ENCODE assay signal across 26 mouse cellular contexts in genomic region chr7:74061076-74061475, GRCm38 (mm10). TPM values are rescaled to one million over a fixed set of nuclear protein-coding genes. Genes with fewer than 3 reads are reported as not detected.
DNase-seq lines count a peak whose midpoint lies in the region; ATAC-seq and TF ChIP-seq lines count a peak whose summit lies in the region.
"Had no signal": no experiment of that assay in that cellular context is flagged by ENCODE, and none has a peak within 500 bp of the region (broad histone marks: within the 10 kb centered on the region; RNA-seq: fewer than 3 reads in every experiment).

No protein-coding gene starts in this region.

- H3K4me2 ChIP-seq in kidney, embryonic 15.5 days = no peak overlapping the region
- H3K4me2 ChIP-seq in intestine, embryonic 15.5 days (replicated peaks) = no peak overlapping the region
- H3K4me2 ChIP-seq: embryonic facial prominence, embryonic 13.5 days; forebrain, embryonic 15.5 days; heart, embryonic 12.5 days; hindbrain, embryonic 13.5 days; liver, embryonic 12.5 days; midbrain, embryonic 12.5 days; neural tube, embryonic 12.5 days had no signal

- no peak for ATAC-seq in kidney, embryonic 15.5 days (replicated peaks; ENCODE audit: low FRiP score)
- ATAC-seq in intestine, embryonic 15.5 days = no peak
- ATAC-seq: forebrain, embryonic 15.5 days; intestine, postnatal 0 days; liver, embryonic 12.5 days; liver, postnatal 0 days had no signal

- peaks cover 31% of the 10 kb centered on the region for H3K4me1 ChIP-seq in kidney, embryonic 15.5 days
- H3K4me1 ChIP-seq in kidney, adult 2 months (ENCODE audit: control insufficient read depth, insufficient read depth, low read length) = no peaks in the 10 kb centered on the region
- H3K4me1 ChIP-seq in lung, adult 2 months (ENCODE audit: control insufficient read depth, insufficient read depth, low read length) = peaks cover 6% of the 10 kb centered on the region
- no peaks in the 10 kb centered on the region for H3K4me1 ChIP-seq in intestine, embryonic 15.5 days (replicated peaks)
- H3K4me1 ChIP-seq: forebrain, embryonic 15.5 days; heart, embryonic 12.5 days; liver, embryonic 12.5 days; megakaryocyte, embryonic 14.5 days; midbrain, embryonic 12.5 days; neural tube, embryonic 12.5 days had no signal

- no peak for TF ChIP-seq POLR2A in kidney, adult 2 months (IDR thresholded peaks at IDR 0.05; ENCODE audit: low read depth, low read length)
- TF ChIP-seq POLR2A in lung, adult 2 months (IDR thresholded peaks at IDR 0.05; ENCODE audit: borderline replicate concordance, extremely low read depth, low read depth, low read length) = no peak

- no peak for DNase-seq in kidney, adult 2 months
- peak; percentile 11 to 37 for DNase-seq in lung, adult 18-20 months
- DNase-seq in lung, adult 2 months = no peak
- peak; percentile 30 for DNase-seq in lung, postnatal 14 days
- DNase-seq in urinary bladder, postnatal 25 days (ENCODE audit: low spot score) = no peak
- DNase-seq: adrenal gland, adult 8-10 months; cerebellum, adult 2 months; layer of hippocampus, postnatal 36 days; liver, postnatal 0 days; right cerebral cortex, adult 18-20 months; spleen, adult 18-20 months; thymus, postnatal 4 days had no signal

- peak overlapping the region; percentile 37; the same call in 1 of the 2 replicates for H3K27ac ChIP-seq in kidney, embryonic 15.5 days
- no peak overlapping the region for H3K27ac ChIP-seq in kidney, adult 2 months (ENCODE audit: insufficient read depth, low read depth, low read length)
- no peak overlapping the region for H3K27ac ChIP-seq in intestine, embryonic 15.5 days
- H3K27ac ChIP-seq: embryonic facial prominence, embryonic 13.5 days; forebrain, embryonic 10.5 days; forebrain, embryonic 15.5 days; hindbrain, embryonic 13.5 days; liver, embryonic 12.5 days; midbrain, embryonic 12.5 days; neural tube, embryonic 12.5 days had no signal

- TF ChIP-seq CTCF in kidney, adult 2 months (conservative IDR thresholded peaks at IDR 0.05; ENCODE audit: insufficient read depth, insufficient read length, low read depth, low read length) = no peak
- TF ChIP-seq CTCF in lung, adult 2 months (IDR thresholded peaks at IDR 0.05; ENCODE audit: insufficient read depth, low read length) = no peak

- no peaks in the 10 kb centered on the region for H3K27me3 ChIP-seq in kidney, embryonic 15.5 days
- H3K27me3 ChIP-seq in kidney, adult 2 months (replicated peaks; ENCODE audit: control insufficient read depth, insufficient read depth, low read length) = no peaks in the 10 kb centered on the region
- H3K27me3 ChIP-seq in intestine, embryonic 15.5 days (replicated peaks) = no peaks in the 10 kb centered on the region
- H3K27me3 ChIP-seq: embryonic facial prominence, embryonic 13.5 days; forebrain, embryonic 15.5 days; heart, embryonic 12.5 days; hindbrain, embryonic 13.5 days; liver, embryonic 12.5 days; megakaryocyte, embryonic 14.5 days; midbrain, embryonic 12.5 days; neural tube, embryonic 12.5 days had no signal

- H3K9me3 ChIP-seq in kidney, embryonic 15.5 days (replicated peaks) = 0 out of 2 replicates have a peak, but pooled peaks cover 2% of the 10 kb centered on the region
- H3K9me3 ChIP-seq in intestine, embryonic 15.5 days = no peaks in the 10 kb centered on the region
- H3K9me3 ChIP-seq: embryonic facial prominence, embryonic 13.5 days; forebrain, embryonic 10.5 days; forebrain, embryonic 15.5 days; heart, embryonic 12.5 days; hindbrain, embryonic 13.5 days; liver, embryonic 12.5 days; midbrain, embryonic 12.5 days; neural tube, embryonic 12.5 days had no signal

- WGBS in kidney, embryonic 15.5 days = 82% methylated on average over 6 of the region's 6 CpGs
- 86% methylated on average over 6 of the region's 6 CpGs for WGBS in kidney, adult 2 months
- WGBS in lung, adult 2 months = 68% methylated on average over 6 of the region's 6 CpGs
- 89% methylated on average over 6 of the region's 6 CpGs for WGBS in intestine, embryonic 15.5 days

- H3K4me3 ChIP-seq in kidney, embryonic 15.5 days (replicated peaks) = no peak overlapping the region
- H3K4me3 ChIP-seq in kidney, adult 2 months (ENCODE audit: insufficient read depth, low read depth, low read length) = no peak overlapping the region
- H3K4me3 ChIP-seq in lung, adult 2 months (replicated peaks; ENCODE audit: extremely low read depth, low read depth, low read length) = no peak overlapping the region
- H3K4me3 ChIP-seq in intestine, embryonic 15.5 days (replicated peaks) = no peak overlapping the region
- H3K4me3 ChIP-seq: embryonic facial prominence, embryonic 13.5 days; forebrain, embryonic 10.5 days; forebrain, embryonic 15.5 days; heart, embryonic 12.5 days; hindbrain, embryonic 13.5 days; liver, embryonic 12.5 days; megakaryocyte, embryonic 14.5 days; midbrain, embryonic 12.5 days; myocyte; neural tube, embryonic 12.5 days had no signal

- no peak overlapping the region for H3K9ac ChIP-seq in kidney, embryonic 15.5 days
- H3K9ac ChIP-seq in intestine, embryonic 15.5 days = no peak overlapping the region
- H3K9ac ChIP-seq: embryonic facial prominence, embryonic 13.5 days; forebrain, embryonic 15.5 days; heart, embryonic 12.5 days; hindbrain, embryonic 13.5 days; liver, embryonic 12.5 days; liver, postnatal 0 days; midbrain, embryonic 12.5 days; neural tube, embryonic 12.5 days had no signal

- H3K36me3 ChIP-seq in kidney, embryonic 15.5 days = no peaks in the 10 kb centered on the region
- no peaks in the 10 kb centered on the region for H3K36me3 ChIP-seq in kidney, adult 2 months (ENCODE audit: control insufficient read depth, insufficient read depth, low read length)
- no peaks in the 10 kb centered on the region for H3K36me3 ChIP-seq in intestine, embryonic 15.5 days
- H3K36me3 ChIP-seq: embryonic facial prominence, embryonic 13.5 days; forebrain, embryonic 10.5 days; forebrain, embryonic 15.5 days; G1E; heart, embryonic 12.5 days; hindbrain, embryonic 13.5 days; liver, embryonic 12.5 days; midbrain, embryonic 12.5 days; neural tube, embryonic 12.5 days had no signal

RNA-seq across cellular contexts. Expression of gene St8sia2, which starts 47.6 kb away (rescaled TPM):
- polyA plus RNA-seq in kidney, embryonic 15.5 days (2015; fragmentation: Nextera tagmentation; extraction: Ambion mirVana) = 10.3 and 11.7 TPM in 2 replicates
- 0.24 and 0.31 TPM in 2 replicates for polyA plus RNA-seq in kidney, adult 2 months (2012; rRNA removed)
- polyA plus RNA-seq in lung, adult 2 months (2012; rRNA removed) = 6.2 and 7.8 TPM in 2 replicates
- polyA plus RNA-seq in intestine, embryonic 15.5 days (2015; fragmentation: Nextera tagmentation; extraction: Ambion mirVana) = 4.3 and 4.4 TPM in 2 replicates
- polyA plus RNA-seq: G1E; liver, postnatal 0 days had no signal

Comparison
In these comparisons a context has a peak if more than half of its experiments do, and no peak if none do; other contexts are left out.
1. DNase-seq: peak in lung, adult 18-20 months (2 of 2) and lung, postnatal 14 days (single experiment); none in kidney, adult 2 months (single experiment), lung, adult 2 months (single experiment) and urinary bladder, postnatal 25 days (single experiment).